Mouse (Mus musculus) layer of hippocampus, adult 11-12 months (tissue): ENCODE measurements around the gene Mapt.

ENCODE experiments used
- DNase-seq: peaks from one replicate; pipeline ENCODE4 v3.0.0; 2022; ENCODE audit warnings: low spot score

Mapt gene

GRCm38 (mm10) chr11:104275765-104276164 lies 44.6 kb downstream of the Mapt start:
- DNase-seq = peak; percentile 56

- DNase-seq = peak; percentile 69
Measured at GRCm38 (mm10) chr11:104278222-104278621, 47.0 kb downstream of the Mapt start.

GRCm38 (mm10) chr11:104279049-104279448 lies 47.9 kb downstream of the Mapt start:
- DNase-seq = no peak

DNA sequence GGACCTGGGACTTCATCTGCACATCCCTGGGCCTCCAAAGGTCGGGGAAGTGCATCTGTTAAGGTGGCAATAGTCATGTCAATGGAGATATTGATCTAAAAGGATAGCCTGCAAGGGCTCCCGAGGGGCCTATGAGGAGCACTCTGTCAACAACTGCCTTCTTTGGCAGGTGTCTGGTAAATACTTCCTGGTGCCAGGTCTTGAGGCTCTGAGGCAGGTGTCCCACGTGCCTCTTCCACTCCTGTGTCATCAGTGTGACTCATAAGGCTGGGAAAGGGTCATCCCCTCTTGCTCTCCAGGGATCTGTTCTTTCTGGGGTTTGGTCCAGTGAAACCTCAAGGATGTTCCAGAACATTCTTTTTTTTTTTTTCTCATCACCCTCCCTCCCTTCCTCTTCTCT lies 48.3 kb downstream of the Mapt start:
- no peak for DNase-seq

GRCm38 (mm10) chr11:104281501-104281900 lies 50.3 kb downstream of the Mapt start:
- no peak for DNase-seq

GRCm38 (mm10) chr11:104287113-104287512 lies 55.9 kb downstream of the Mapt start:
- DNase-seq = no peak

DNA sequence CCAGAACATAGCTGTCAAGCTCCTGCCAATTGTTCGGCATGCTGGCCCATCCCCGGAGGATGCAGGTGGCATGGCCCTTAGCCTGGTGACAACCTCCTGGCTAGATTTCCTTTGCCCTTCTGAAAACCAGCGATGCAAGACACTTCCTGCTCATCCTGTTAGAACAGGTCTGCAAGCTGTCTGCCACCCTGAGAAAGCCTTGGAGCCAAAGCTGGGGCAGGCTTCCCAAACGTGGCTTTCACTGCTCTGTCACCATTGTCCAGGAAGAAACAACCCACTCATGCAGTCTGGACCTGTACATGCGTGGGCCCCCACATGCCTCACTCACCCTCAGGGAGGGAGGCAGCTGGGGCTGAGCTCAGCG lies 57.6 kb downstream of the Mapt start:
- DNase-seq = peak; percentile 52

DNA sequence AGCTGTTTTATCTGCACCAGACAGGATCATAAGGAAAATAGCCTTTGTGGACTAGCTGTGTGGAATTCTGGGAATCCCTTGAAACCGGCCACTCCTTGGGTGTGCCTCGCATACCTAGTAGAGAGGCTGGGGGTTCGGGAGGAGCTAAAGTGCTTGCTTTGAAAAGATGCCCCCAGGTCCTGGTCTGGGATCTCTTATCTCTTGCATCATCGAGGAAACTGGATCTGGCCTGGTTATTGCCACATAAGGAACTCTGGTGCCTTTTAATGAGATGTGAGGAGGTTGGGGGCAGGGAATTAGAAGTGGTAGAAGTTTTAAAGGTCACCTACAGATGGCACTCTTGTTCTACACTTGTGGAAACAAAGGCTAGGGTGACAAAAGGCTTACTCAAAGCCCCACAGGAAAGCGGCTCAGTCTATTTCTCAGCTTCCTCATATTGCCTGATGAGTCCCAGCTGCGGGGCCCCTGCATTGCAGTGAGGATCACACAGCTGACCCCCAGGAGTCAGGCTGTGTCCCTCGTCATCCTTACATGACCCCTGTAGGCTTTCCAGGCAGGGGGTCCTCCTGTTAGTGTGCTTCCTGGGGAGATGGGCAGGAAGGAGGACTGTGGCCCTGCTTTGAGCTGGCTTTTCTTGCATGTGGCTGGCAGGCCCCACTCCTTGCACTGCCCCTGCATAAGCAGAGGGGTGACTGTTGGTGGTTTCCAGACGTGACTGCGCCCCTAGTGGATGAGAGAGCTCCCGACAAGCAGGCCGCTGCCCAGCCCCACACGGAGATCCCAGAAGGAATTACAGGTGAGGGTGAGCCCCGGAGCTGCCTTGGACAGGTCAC lies 58.2 kb downstream of the Mapt start:
- peak; percentile 71 for DNase-seq

GRCm38 (mm10) chr11:104292443-104293220 lies 61.4 kb downstream of the Mapt start:
- no peak for DNase-seq

GRCm38 (mm10) chr11:104293241-104293640 lies 62.1 kb downstream of the Mapt start:
- no peak for DNase-seq

DNA sequence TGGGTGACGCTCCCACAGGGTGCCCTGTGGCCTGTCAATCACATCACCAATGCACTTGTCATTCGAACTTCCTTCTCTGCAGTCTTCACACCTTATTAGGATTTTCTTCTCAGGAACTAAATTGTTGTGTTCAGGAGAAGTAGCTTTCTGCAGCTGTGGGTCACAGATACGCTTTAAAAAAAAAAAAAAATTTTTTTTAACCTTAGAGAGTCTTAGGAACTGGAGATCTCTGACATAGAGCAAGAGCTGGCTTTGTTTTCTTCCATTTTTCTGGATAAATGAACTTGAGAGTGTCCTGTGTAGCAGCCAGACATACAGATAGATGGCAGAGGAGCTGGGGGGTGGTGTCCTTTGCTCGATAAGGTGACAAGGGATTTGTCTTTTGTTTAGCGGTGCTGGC lies 64.0 kb downstream of the Mapt start:
- no peak for DNase-seq

- DNase-seq = no peak
Measured at GRCm38 (mm10) chr11:104295656-104296055, 64.5 kb downstream of the Mapt start.

DNA sequence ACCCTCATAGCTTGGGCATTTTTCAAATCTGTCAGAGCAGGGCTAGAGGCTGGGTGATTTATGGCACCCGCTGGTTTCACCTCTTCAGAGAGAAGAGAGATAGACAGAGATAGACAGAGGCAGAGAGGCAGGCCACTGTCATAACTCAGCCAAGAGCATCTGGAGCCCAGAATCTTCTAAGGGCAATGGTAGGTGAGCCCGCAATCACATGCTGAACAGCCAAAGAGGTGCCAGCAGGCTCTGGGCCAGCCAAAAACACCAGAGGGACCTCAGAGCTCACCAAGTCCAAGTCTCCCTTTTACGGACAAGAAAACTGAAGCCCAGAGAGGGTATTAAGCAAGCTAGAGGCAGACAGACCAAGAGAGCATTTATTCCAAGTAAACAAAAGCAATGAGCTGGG lies 66.5 kb downstream of the Mapt start:
- no peak for DNase-seq

GRCm38 (mm10) chr11:104302628-104303027 lies 71.4 kb downstream of the Mapt start:
- DNase-seq = no peak

DNA sequence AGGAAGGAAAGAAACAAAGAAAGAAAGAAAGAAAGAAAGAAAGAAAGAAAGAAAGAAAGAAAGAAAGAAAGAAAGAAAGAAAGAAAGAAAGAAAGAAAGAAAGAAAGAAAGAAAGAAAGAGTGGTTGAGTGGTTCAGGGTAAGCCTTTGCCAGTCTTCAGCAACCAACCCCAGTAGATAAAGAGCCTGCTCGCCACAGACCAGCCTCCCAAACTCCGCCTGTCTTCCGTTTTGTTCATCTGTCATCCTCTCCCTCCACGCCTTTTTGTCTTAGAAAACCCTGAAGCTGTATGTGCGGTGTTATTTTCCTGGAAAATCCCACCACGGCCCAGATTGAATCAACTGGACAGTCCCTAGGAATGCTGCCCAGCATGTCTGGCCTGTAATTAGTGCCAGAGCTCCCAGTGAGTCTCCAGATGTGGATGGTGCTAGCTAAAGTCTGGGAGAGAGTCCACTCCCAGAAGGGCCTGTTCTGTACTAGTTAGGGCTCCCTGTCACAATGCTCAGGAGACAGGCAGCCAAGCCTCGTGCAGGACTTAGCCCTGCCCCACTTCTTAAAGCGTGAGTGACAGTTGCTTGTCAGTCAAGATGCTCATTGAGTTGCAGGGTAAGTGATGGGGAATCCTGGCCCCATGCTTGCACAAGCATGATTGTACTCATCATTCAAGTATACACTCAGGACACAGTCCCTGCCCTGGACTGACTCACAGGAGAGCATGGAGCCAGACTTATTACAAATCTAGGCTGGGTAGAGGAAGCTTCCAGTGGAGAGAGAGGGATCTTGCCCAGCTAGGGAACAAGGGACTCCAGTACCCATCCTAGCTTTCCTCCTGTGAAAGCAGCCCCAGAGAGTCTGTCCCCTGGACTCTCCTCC lies 72.1 kb downstream of the Mapt start:
- DNase-seq = no peak

DNA sequence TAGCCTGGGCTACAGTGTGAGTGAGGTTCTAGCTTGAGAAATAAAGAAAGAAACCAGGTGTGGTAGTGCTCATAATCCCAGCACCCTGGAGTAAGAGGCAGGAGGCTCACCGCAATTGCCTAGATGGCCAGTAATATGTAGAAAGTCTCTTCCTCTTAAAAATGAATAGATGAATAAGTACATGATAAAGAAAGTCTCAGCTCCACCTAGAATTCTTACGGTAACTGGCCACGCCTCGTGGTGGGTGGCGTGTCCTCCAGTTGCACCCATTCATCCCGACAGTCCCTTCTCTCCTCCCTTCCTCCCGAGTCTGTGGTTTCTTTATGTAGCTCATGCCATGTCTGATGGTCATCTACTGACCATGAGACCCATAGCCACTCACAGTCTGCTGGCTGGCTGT lies 74.5 kb downstream of the Mapt start:
- DNase-seq = no peak

GRCm38 (mm10) chr11:104306483-104306882 lies 75.3 kb downstream of the Mapt start:
- no peak for DNase-seq

DNA sequence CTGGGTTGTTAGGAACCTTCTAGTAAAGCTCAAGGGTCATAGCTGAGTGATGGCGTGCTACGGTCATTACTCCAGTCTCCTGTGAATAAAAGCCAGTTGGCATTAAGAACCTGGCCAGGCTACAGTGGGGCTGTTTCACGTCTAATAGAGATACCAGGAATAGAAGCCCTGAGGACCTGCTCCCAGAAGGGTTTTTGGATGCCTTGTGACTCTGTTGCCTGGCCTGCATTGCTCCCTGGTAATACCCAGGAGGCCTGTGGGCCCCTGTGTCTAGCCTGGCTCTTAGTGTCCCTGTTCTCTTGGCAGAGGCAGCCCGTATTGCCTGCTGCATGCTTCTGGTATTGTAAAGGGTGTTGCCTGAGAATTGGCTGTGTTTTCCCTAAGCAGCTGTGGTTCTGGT lies 75.9 kb downstream of the Mapt start:
- no peak for DNase-seq

GRCm38 (mm10) chr11:104309377-104310225 lies 78.4 kb downstream of the Mapt start:
- no peak for DNase-seq

DNA sequence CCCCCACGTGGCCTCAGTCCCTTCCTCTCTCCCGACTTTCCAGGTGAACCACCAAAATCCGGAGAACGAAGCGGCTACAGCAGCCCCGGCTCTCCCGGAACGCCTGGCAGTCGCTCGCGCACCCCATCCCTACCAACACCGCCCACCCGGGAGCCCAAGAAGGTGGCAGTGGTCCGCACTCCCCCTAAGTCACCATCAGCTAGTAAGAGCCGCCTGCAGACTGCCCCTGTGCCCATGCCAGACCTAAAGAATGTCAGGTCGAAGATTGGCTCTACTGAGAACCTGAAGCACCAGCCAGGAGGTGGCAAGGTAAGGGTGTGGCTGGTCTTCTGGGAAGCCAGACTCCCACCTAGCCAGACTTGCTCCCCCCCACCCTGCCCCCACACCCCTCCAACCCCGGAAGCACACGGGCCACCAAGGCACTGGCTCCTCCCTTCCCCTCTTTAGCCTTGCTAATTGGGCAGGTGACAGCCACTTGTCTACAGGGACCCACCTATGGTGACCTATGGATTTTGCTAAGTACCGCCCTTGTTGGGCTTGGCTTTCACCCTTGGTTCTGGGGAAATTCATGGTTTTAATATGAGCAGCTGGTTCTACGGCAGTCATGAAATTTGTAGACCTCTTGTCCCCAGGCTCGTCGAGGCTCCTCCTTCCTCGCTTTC lies 79.2 kb downstream of the Mapt start:
- no peak for DNase-seq

- DNase-seq = no peak
Measured at GRCm38 (mm10) chr11:104311643-104312042, 80.5 kb downstream of the Mapt start.
